Mouse (Mus musculus) midbrain, embryonic 11.5 days (tissue): ENCODE results near the gene Adamtsl4. TPM values are rescaled to one million over a fixed set of nuclear protein-coding genes. Genes with fewer than 3 reads are reported as not detected.
"Not testable (repeated sequence)": the region's sequence is repeated elsewhere in the genome, so short reads cannot be mapped to it uniquely, and the experiment has no call there.

Experiments used
- ATAC-seq: fragments of 200-750 bp; cut with Nextera tagmentation; 2 replicates; pipeline ENCODE4 v1.8.0; 2017; ENCODE audit warnings: moderate TSS enrichment, moderate library complexity; ENCODE audit not compliant: low FRiP score
- DNase-seq: peaks from one replicate; pipeline ENCODE4 v3.0.0; 2015; ENCODE audit warnings: low spot score; ENCODE audit errors: missing footprints
- H3K27ac ChIP-seq: fragments of 300-500 bp; sonication (generic); 2 replicates; pipeline ENCODE4 v1.5.1; 2014; ENCODE audit warnings: low read depth, low read length
- H3K27me3 ChIP-seq: fragments of 300-500 bp; sonication (generic); 2 replicates; pipeline ENCODE4 v1.6.1; 2014; ENCODE audit warnings: mild to moderate bottlenecking, low read length, moderate library complexity, mixed read lengths; ENCODE audit not compliant: control insufficient read depth, insufficient read depth
- H3K36me3 ChIP-seq: fragments of 300-500 bp; sonication (generic); 2 replicates; pipeline ENCODE4 v1.6.1; 2014; ENCODE audit warnings: mild to moderate bottlenecking, low read length, moderate library complexity, mixed read lengths; ENCODE audit not compliant: control insufficient read depth, insufficient read depth
- H3K4me1 ChIP-seq: fragments of 300-500 bp; sonication (generic); 2 replicates; pipeline ENCODE4 v1.6.1; 2014; ENCODE audit warnings: low read length; ENCODE audit not compliant: control insufficient read depth, insufficient read depth
- H3K4me2 ChIP-seq: fragments of 300-500 bp; sonication (generic); 2 replicates; pipeline ENCODE4 v1.6.1; 2014; ENCODE audit warnings: mild to moderate bottlenecking, moderate library complexity
- H3K4me3 ChIP-seq: fragments of 300-500 bp; sonication (generic); 2 replicates; pipeline ENCODE4 v1.5.1; 2014; ENCODE audit warnings: low read depth, low read length
- H3K9ac ChIP-seq: fragments of 300-500 bp; sonication (generic); 2 replicates; pipeline ENCODE4 v1.6.1; 2014; ENCODE audit warnings: low read length
- H3K9me3 ChIP-seq: fragments of 300-500 bp; sonication (generic); 2 replicates; pipeline ENCODE4 v1.6.1; 2016; ENCODE audit warnings: low read length; ENCODE audit not compliant: control insufficient read depth
- WGBS: fragments of 180-500 bp; shearing (Covaris S2); extraction: QIAGEN DNeasy Blood & Tissue Kit; methylation state at CpG from one replicate; pipeline ENCODE4 v1.1.7; 2014; 5-methylcytosine and 5-hydroxymethylcytosine counted together
- polyA plus RNA-seq: library from polyadenylated mRNA; unstranded; fragments of >200 nt; fragmentation: Nextera tagmentation; extraction: Ambion mirVana; gene quantifications from 2 replicates; pipeline ENCODE4 v1.2.1, GENCODE M21; 2014

The Adamtsl4 gene
- polyA plus RNA-seq, 1 experiment from 2014 or later, result 0.52 TPM

GRCm38 (mm10) chr3:95674812-95675211 is 12.9 kb downstream of the Adamtsl4 start:
- DNase-seq, result no peak
- H3K4me2 ChIP-seq, result no peak overlapping the region
- no peaks in the 10 kb centered on the region for H3K27me3 ChIP-seq
- no peak overlapping the region for H3K4me3 ChIP-seq
- H3K36me3 ChIP-seq, result no peaks in the 10 kb centered on the region
- no peak overlapping the region for H3K9ac ChIP-seq
- H3K9me3 ChIP-seq, result no peaks in the 10 kb centered on the region
- H3K27ac ChIP-seq, result no peak overlapping the region
- WGBS, result 39% methylated on average over 6 of the region's 6 CpGs
- no peak for ATAC-seq
- H3K4me1 ChIP-seq, result peaks cover 7% of the 10 kb centered on the region

GRCm38 (mm10) chr3:95674236-95674635 is 13.5 kb downstream of the Adamtsl4 start:
- H3K9ac ChIP-seq, result no peak overlapping the region
- H3K9me3 ChIP-seq, result no peaks in the 10 kb centered on the region
- no peak overlapping the region; the same call in 1 of the 2 replicates for H3K27ac ChIP-seq
- H3K4me1 ChIP-seq, result peaks cover 7% of the 10 kb centered on the region
- no peak; the same call in 1 of the 2 replicates for ATAC-seq
- no peaks in the 10 kb centered on the region for H3K27me3 ChIP-seq
- 32% methylated on average over 2 of the region's 2 CpGs for WGBS
- 0 out of 2 replicates have a peak, but pooled peaks cover 3% of the 10 kb centered on the region for H3K36me3 ChIP-seq
- no peak for DNase-seq
- no peak overlapping the region for H3K4me3 ChIP-seq
- no peak overlapping the region for H3K4me2 ChIP-seq

GRCm38 (mm10) chr3:95673707-95674211 is 14.0 kb downstream of the Adamtsl4 start:
- H3K36me3 ChIP-seq, result peaks cover 4% of the 10 kb centered on the region; the same call in 1 of the 2 replicates
- 0 out of 2 replicates have a peak overlapping the region, but pooled peaks have one; percentile 9 for H3K9ac ChIP-seq
- no peak overlapping the region for H3K4me3 ChIP-seq
- H3K27ac ChIP-seq, result no peak overlapping the region
- WGBS, result 26% methylated on average over 11 of the region's 11 CpGs
- ATAC-seq (no peak), DNase-seq (no peak)
- H3K4me2 ChIP-seq, result no peak overlapping the region
- peaks cover 7% of the 10 kb centered on the region for H3K4me1 ChIP-seq
- no peaks in the 10 kb centered on the region for H3K27me3 ChIP-seq
- no peaks in the 10 kb centered on the region for H3K9me3 ChIP-seq

- Histone ChIP-seq H3K4me1 (peaks cover 7% of the 10 kb centered on the region), H3K4me3 (no peak overlapping the region), H3K27ac (no peak overlapping the region), H3K9ac (no peak overlapping the region), H3K9me3 (no peaks in the 10 kb centered on the region), H3K4me2 (no peak overlapping the region), H3K36me3 (peaks cover 4% of the 10 kb centered on the region; the same call in 1 of the 2 replicates), H3K27me3 (no peaks in the 10 kb centered on the region)
- DNase-seq, result no peak
- no peak for ATAC-seq
- 57% methylated on average over 10 of the region's 10 CpGs for WGBS
Measured at GRCm38 (mm10) chr3:95672861-95673706, 14.6 kb downstream of the Adamtsl4 start.

GRCm38 (mm10) chr3:95672461-95672860 is 15.3 kb downstream of the Adamtsl4 start:
- no peak overlapping the region for H3K27ac ChIP-seq

GRCm38 (mm10) chr3:95671201-95671600 is 16.5 kb downstream of the Adamtsl4 start:
- DNase-seq, result no peak
- H3K36me3 ChIP-seq, result peaks cover 4% of the 10 kb centered on the region; the same call in 1 of the 2 replicates
- no peaks in the 10 kb centered on the region for H3K9me3 ChIP-seq
- peaks cover 9% of the 10 kb centered on the region for H3K4me1 ChIP-seq
- no peak overlapping the region for H3K4me3 ChIP-seq
- no peak overlapping the region for H3K27ac ChIP-seq
- no peak for ATAC-seq
- no peaks in the 10 kb centered on the region for H3K27me3 ChIP-seq
- WGBS, result 93% methylated on average over 5 of the region's 5 CpGs
- H3K9ac ChIP-seq, result no peak overlapping the region
- no peak overlapping the region for H3K4me2 ChIP-seq

More at GRCm38 (mm10) chr3:95672461-95672860, 15.3 kb downstream of the Adamtsl4 start:
- 65% methylated on average over 3 of the region's 3 CpGs for WGBS
- DNase-seq, result no peak
- H3K27me3 ChIP-seq, result no peaks in the 10 kb centered on the region
- H3K36me3 ChIP-seq, result peaks cover 4% of the 10 kb centered on the region; the same call in 1 of the 2 replicates
- peaks cover 9% of the 10 kb centered on the region for H3K4me1 ChIP-seq
- H3K4me2 ChIP-seq, result no peak overlapping the region
- H3K4me3 ChIP-seq, result no peak overlapping the region
- ATAC-seq, result no peak
- H3K9ac ChIP-seq, result no peak overlapping the region
- H3K9me3 ChIP-seq, result no peaks in the 10 kb centered on the region

- H3K4me1 ChIP-seq, result peaks cover 11% of the 10 kb centered on the region
- H3K27ac ChIP-seq, H3K9me3 ChIP-seq, H3K4me3 ChIP-seq, ATAC-seq, DNase-seq, H3K36me3 ChIP-seq, H3K9ac ChIP-seq, H3K4me2 ChIP-seq, H3K27me3 ChIP-seq: not testable (repeated sequence)
- 96% methylated on average over 3 of the region's 3 CpGs for WGBS
Measured at GRCm38 (mm10) chr3:95670419-95670818, 17.3 kb downstream of the Adamtsl4 start.

- Histone ChIP-seq H3K9ac (no peak overlapping the region), H3K27ac (no peak overlapping the region), H3K4me1 (peaks cover 11% of the 10 kb centered on the region), H3K4me2 (no peak overlapping the region), H3K27me3 (no peaks in the 10 kb centered on the region), H3K4me3 (no peak overlapping the region), H3K9me3 (no peaks in the 10 kb centered on the region), H3K36me3 (peaks cover 9% of the 10 kb centered on the region; the same call in 1 of the 2 replicates)
- ATAC-seq (no peak), DNase-seq (no peak)
- WGBS, result 88% methylated on average over 3 of the region's 3 CpGs
Measured at GRCm38 (mm10) chr3:95669309-95669665, 18.4 kb downstream of the Adamtsl4 start.
